ENCODE assay signal across 8 mouse cellular contexts in genomic region chr16:57606444-57607227, GRCm38 (mm10). TPM values are rescaled to one million over a fixed set of nuclear protein-coding genes. Genes with fewer than 3 reads are reported as not detected.
A peak's percentile ranks its signal among the peaks of the same experiment; 100 is the strongest.
DNase-seq lines count a peak whose midpoint lies in the region; ATAC-seq and TF ChIP-seq lines count a peak whose summit lies in the region.

Cmss1 (minus strand) TSS chr16:57606864.

- peak within 1 kb of the TSS; percentile 93 for H3K4me2 ChIP-seq in heart, embryonic 15.5 days
- H3K4me2 ChIP-seq in liver, embryonic 14.5 days (ENCODE audit: low read depth) = peak within 1 kb of the TSS; percentile 61
- peak within 1 kb of the TSS; percentile 56 for H3K4me2 ChIP-seq in neural tube, embryonic 11.5 days (ENCODE audit: low read depth)
- H3K4me2 ChIP-seq in stomach, postnatal 0 days (replicated peaks; ENCODE audit: low read depth) = peak within 1 kb of the TSS; percentile 86

- peak within 1 kb of the TSS; percentile 100 for H3K4me3 ChIP-seq in heart, embryonic 15.5 days
- peak within 1 kb of the TSS; percentile 70 to 71 for H3K4me3 ChIP-seq in liver, embryonic 14.5 days (ENCODE audit: insufficient read depth in 1 of 2, low read depth in 2 of 2, low read length in 2 of 2)
- H3K4me3 ChIP-seq in neural tube, embryonic 11.5 days (ENCODE audit: low read depth, low read length) = peak within 1 kb of the TSS; percentile 85
- peak within 1 kb of the TSS; percentile 95 for H3K4me3 ChIP-seq in stomach, postnatal 0 days (ENCODE audit: low read depth, low read length)

- under 1% methylated on average over 64 of the region's 64 CpGs for WGBS in heart, embryonic 15.5 days
- WGBS in liver, embryonic 14.5 days (ENCODE audit: insufficient replicate concordance) = under 1% methylated on average over 64 of the region's 64 CpGs
- under 1% methylated on average over 64 of the region's 64 CpGs for WGBS in neural tube, embryonic 11.5 days
- WGBS in stomach, postnatal 0 days = under 1% methylated on average over 64 of the region's 64 CpGs

- TF ChIP-seq CTCF in liver, embryonic 14.5 days (IDR thresholded peaks at IDR 0.05; ENCODE audit: low read depth) = peak; percentile 10; the same call in 1 of the 2 replicates
- peak; percentile 28; the same call in 1 of the 2 replicates for TF ChIP-seq CTCF in stomach, postnatal 0 days (IDR thresholded peaks at IDR 0.05; ENCODE audit: low read depth)

- no peak for TF ChIP-seq EP300 in liver, embryonic 14.5 days (IDR thresholded peaks at IDR 0.05; ENCODE audit: low read depth)
- TF ChIP-seq EP300 in stomach, postnatal 0 days (optimal IDR thresholded peaks at IDR 0.05) = peak; percentile 66

- peak within 1 kb of the TSS; percentile 71 for H3K27ac ChIP-seq in heart, embryonic 15.5 days
- no peak within 1 kb of the TSS for H3K27ac ChIP-seq in liver, embryonic 14.5 days
- H3K27ac ChIP-seq in neural tube, embryonic 11.5 days (ENCODE audit: low read depth, low read length) = no peak within 1 kb of the TSS
- H3K27ac ChIP-seq in stomach, postnatal 0 days (replicated peaks) = 0 out of 2 replicates have a peak within 1 kb of the TSS, but pooled peaks have one; percentile 45

- peak; percentile 77 for DNase-seq in c-Kit-negative CD71-positive TER-119-positive erythroid progenitor cells, embryonic 14.5 days (ENCODE audit: low read depth, low spot score)
- DNase-seq in fibroblast of lung, adult 2 months (ENCODE audit: low read depth) = peak; percentile 46
- DNase-seq in kidney, postnatal 25 days = peak; percentile 89 to 90
- peak; percentile 66 to 74 (median 68) for DNase-seq in liver, embryonic 14.5 days (ENCODE audit: low read depth in 3 of 3, low spot score in 3 of 3)
- DNase-seq in neural tube, embryonic 11.5 days (ENCODE audit: low spot score) = peak; percentile 92
- DNase-seq in stomach, postnatal 0 days (ENCODE audit: low spot score) = peak; percentile 94

- H3K4me1 ChIP-seq in heart, embryonic 15.5 days (replicated peaks) = peaks cover 4% of the 10 kb centered on the region
- peaks cover 8 to 9% of the 10 kb centered on the region in 2 experiments for H3K4me1 ChIP-seq in liver, embryonic 14.5 days (replicated peaks; ENCODE audit: control insufficient read depth in 2 of 2, insufficient read depth in 2 of 2, low read length in 1 of 2)
- no peaks in the 10 kb centered on the region for H3K4me1 ChIP-seq in neural tube, embryonic 11.5 days (ENCODE audit: control insufficient read depth, insufficient read depth, low read length)
- H3K4me1 ChIP-seq in stomach, postnatal 0 days (replicated peaks; ENCODE audit: control insufficient read depth, insufficient read depth) = no peaks in the 10 kb centered on the region

- ATAC-seq in CD4-positive, CD25-positive, alpha-beta regulatory T cell, adult 4 months = peak; percentile 95
- ATAC-seq in heart, embryonic 15.5 days (replicated peaks; ENCODE audit: insufficient number of reproducible peaks, insufficient read depth, low FRiP score, low read depth) = peak; percentile 87
- peak; percentile 88 for ATAC-seq in liver, embryonic 14.5 days (ENCODE audit: insufficient read depth)
- ATAC-seq in neural tube, embryonic 11.5 days (ENCODE audit: insufficient read depth, low FRiP score, low TSS enrichment) = peak; percentile 93
- peak; percentile 93 for ATAC-seq in stomach, postnatal 0 days (ENCODE audit: low FRiP score, low TSS enrichment)

- peak within 1 kb of the TSS; percentile 77 for H3K9ac ChIP-seq in heart, embryonic 15.5 days
- H3K9ac ChIP-seq in liver, embryonic 14.5 days (replicated peaks) = peak within 1 kb of the TSS; percentile 53
- H3K9ac ChIP-seq in neural tube, embryonic 11.5 days (ENCODE audit: low read length) = peak within 1 kb of the TSS; percentile 67
- H3K9ac ChIP-seq in stomach, postnatal 0 days (ENCODE audit: low read length) = peak within 1 kb of the TSS; percentile 71

- H3K36me3 ChIP-seq in heart, embryonic 15.5 days = no peaks in the 10 kb centered on the region
- no peaks in the 10 kb centered on the region for H3K36me3 ChIP-seq in liver, embryonic 14.5 days (replicated peaks; ENCODE audit: control insufficient read depth, insufficient read depth, low read depth)
- H3K36me3 ChIP-seq in neural tube, embryonic 11.5 days (ENCODE audit: control insufficient read depth, insufficient read depth, low read length) = no peaks in the 10 kb centered on the region
- H3K36me3 ChIP-seq in stomach, postnatal 0 days (ENCODE audit: control insufficient read depth, insufficient read depth, low read length) = no peaks in the 10 kb centered on the region

- no peaks in the 10 kb centered on the region for H3K9me3 ChIP-seq in heart, embryonic 15.5 days (replicated peaks)
- H3K9me3 ChIP-seq in liver, embryonic 14.5 days (ENCODE audit: control insufficient read depth, low read length) = no peaks in the 10 kb centered on the region
- no peaks in the 10 kb centered on the region for H3K9me3 ChIP-seq in neural tube, embryonic 11.5 days (ENCODE audit: control insufficient read depth, low read length)
- no peaks in the 10 kb centered on the region for H3K9me3 ChIP-seq in stomach, postnatal 0 days (ENCODE audit: control insufficient read depth, low read length)

- H3K27me3 ChIP-seq in heart, embryonic 15.5 days = no peaks in the 10 kb centered on the region
- no peaks in the 10 kb centered on the region for H3K27me3 ChIP-seq in liver, embryonic 14.5 days (ENCODE audit: control insufficient read depth, insufficient read depth, low read length)
- H3K27me3 ChIP-seq in neural tube, embryonic 11.5 days (ENCODE audit: control insufficient read depth, insufficient read depth, low read length) = no peaks in the 10 kb centered on the region
- no peaks in the 10 kb centered on the region for H3K27me3 ChIP-seq in stomach, postnatal 0 days (ENCODE audit: control insufficient read depth, insufficient read depth, low read length)

RNA-seq across cellular contexts. Expression of gene Cmss1, which starts in this region (rescaled TPM):
- polyA plus RNA-seq in CD4-positive, CD25-positive, alpha-beta regulatory T cell, adult 4 months (2017; shearing (Covaris generic)) = 10 to 100 TPM; 30.3 to 32.9 TPM
- 33.8 and 35.4 TPM in 2 replicates for polyA plus RNA-seq in heart, embryonic 15.5 days (2015; fragmentation: Nextera tagmentation; extraction: Ambion mirVana)
- 5.8 and 6.0 TPM in 2 replicates for polyA plus RNA-seq in liver, embryonic 14.5 days (2012; rRNA removed)
- polyA plus RNA-seq in liver, embryonic 14.5 days (2014; fragmentation: Nextera tagmentation; extraction: Ambion mirVana) = 23.0 and 26.8 TPM in 2 replicates
- 40.6 and 49.6 TPM in 2 replicates for polyA plus RNA-seq in neural tube, embryonic 11.5 days (2014; fragmentation: Nextera tagmentation; extraction: Ambion mirVana)
- polyA plus RNA-seq in stomach, postnatal 0 days (2015; fragmentation: Nextera tagmentation; extraction: Ambion mirVana) = 24.5 and 26.5 TPM in 2 replicates

Comparison
In these comparisons a context has a peak if more than half of its experiments do, and no peak if none do; other contexts are left out.
1. H3K27ac ChIP-seq: peak in heart, embryonic 15.5 days (single experiment) and stomach, postnatal 0 days (single experiment); none in liver, embryonic 14.5 days (single experiment) and neural tube, embryonic 11.5 days (single experiment).
2. Peak in every context shown above with its lines, with median percentiles within 50 percentile points of each other: ATAC-seq, DNase-seq, H3K4me2 ChIP-seq, H3K4me3 ChIP-seq and H3K9ac ChIP-seq.